Mouse (Mus musculus) forebrain, embryonic 16.5 days (tissue): ENCODE measurements around the gene Bcan. TPM values are rescaled to one million over a fixed set of nuclear protein-coding genes. Genes with fewer than 3 reads are reported as not detected.

ENCODE experiments used
- ATAC-seq: fragments of 200-750 bp; cut with Nextera tagmentation; 2 replicates; pipeline ENCODE4 v1.8.0; 2017; ENCODE audit warnings: mild to moderate bottlenecking, moderate library complexity
- H3K27ac ChIP-seq: fragments of 300-500 bp; sonication (generic); 2 replicates; pipeline ENCODE4 v1.5.1; 2014; ENCODE audit warnings: low read length, control low read depth
- H3K27me3 ChIP-seq: fragments of 300-500 bp; sonication (generic); replicated peaks from 2 replicates; pipeline ENCODE4 v1.6.1; 2014; ENCODE audit warnings: low read length; ENCODE audit not compliant: control insufficient read depth, insufficient read depth
- H3K36me3 ChIP-seq: fragments of 300-500 bp; sonication (generic); 2 replicates; pipeline ENCODE4 v1.6.1; 2014; ENCODE audit not compliant: control insufficient read depth, insufficient read depth
- H3K4me1 ChIP-seq: fragments of 300-500 bp; sonication (generic); replicated peaks from 2 replicates; pipeline ENCODE4 v1.6.1; 2014; ENCODE audit warnings: low read length; ENCODE audit not compliant: control insufficient read depth, insufficient read depth
- H3K4me2 ChIP-seq: fragments of 300-500 bp; sonication (generic); 2 replicates; pipeline ENCODE4 v1.6.1; 2014; ENCODE audit warnings: mild to moderate bottlenecking, low read length, control low read depth
- H3K4me3 ChIP-seq: fragments of 300-500 bp; sonication (generic); replicated peaks from 2 replicates; pipeline ENCODE4 v1.5.1; 2014; ENCODE audit warnings: mild to moderate bottlenecking, low read length, control low read depth
- H3K9ac ChIP-seq: fragments of 300-500 bp; sonication (generic); replicated peaks from 2 replicates; pipeline ENCODE4 v1.6.1; 2014; ENCODE audit warnings: low read depth, low read length, control low read depth
- H3K9me3 ChIP-seq: fragments of 300-500 bp; sonication (generic); 2 replicates; pipeline ENCODE4 v1.6.1; 2016; ENCODE audit warnings: low read length; ENCODE audit not compliant: control insufficient read depth
- WGBS: fragments of 180-500 bp; shearing (Covaris S2); extraction: QIAGEN DNeasy Blood & Tissue Kit; methylation state at CpG from one replicate; pipeline ENCODE4 v1.1.7; 2014; 5-methylcytosine and 5-hydroxymethylcytosine counted together
- polyA plus RNA-seq: library from polyadenylated mRNA; unstranded; fragments of >200 nt; fragmentation: Nextera tagmentation; extraction: Ambion mirVana; gene quantifications from 2 replicates; pipeline ENCODE4 v1.2.1, GENCODE M21; 2015

Bcan gene
- polyA plus RNA-seq, 1 experiment from 2014 or later = 43.6 TPM

GRCm38 (mm10) chr3:88023192-88024074, 23.4 kb upstream of the Bcan start:
- Histone ChIP-seq H3K27me3 (peaks cover 59% of the 10 kb centered on the region), H3K4me2 (peak overlapping the region; percentile 85), H3K9me3 (peaks cover 3% of the 10 kb centered on the region; the same call in 1 of the 2 replicates), H3K36me3 (no peaks in the 10 kb centered on the region), H3K4me3 (peak overlapping the region; percentile 53), H3K27ac (no peak overlapping the region), H3K4me1 (peaks cover 13% of the 10 kb centered on the region), H3K9ac (peak overlapping the region; percentile 40)
- ATAC-seq = peak; percentile 71
- WGBS = under 1% methylated on average over 80 of the region's 81 CpGs

- under 1% methylated on average over 66 of the region's 66 CpGs for WGBS
- ATAC-seq = peak; percentile 78
- Histone ChIP-seq H3K4me3 (peak overlapping the region; percentile 53), H3K4me2 (peak overlapping the region; percentile 85), H3K27ac (no peak overlapping the region), H3K27me3 (peaks cover 59% of the 10 kb centered on the region), H3K36me3 (no peaks in the 10 kb centered on the region), H3K9ac (peak overlapping the region; percentile 40), H3K9me3 (no peaks in the 10 kb centered on the region), H3K4me1 (peaks cover 13% of the 10 kb centered on the region)
These were observed 22.5 kb upstream of the Bcan start for GRCm38 (mm10) chr3:88022322-88023191.

- no peak overlapping the region for H3K9ac ChIP-seq
- 7% methylated on average over 6 of the region's 6 CpGs for WGBS
- no peak overlapping the region for H3K27ac ChIP-seq
- no peak overlapping the region for H3K4me2 ChIP-seq
- no peak overlapping the region for H3K4me3 ChIP-seq
- H3K9me3 ChIP-seq = no peaks in the 10 kb centered on the region
- no peaks in the 10 kb centered on the region for H3K36me3 ChIP-seq
- no peaks in the 10 kb centered on the region for H3K4me1 ChIP-seq
- ATAC-seq = no peak
- 0 out of 2 replicates have a peak, but pooled peaks cover 4% of the 10 kb centered on the region for H3K27me3 ChIP-seq
These were observed 10.7 kb upstream of the Bcan start for GRCm38 (mm10) chr3:88010634-88011265.

GRCm38 (mm10) chr3:88005822-88006786, 6.1 kb upstream of the Bcan start:
- no peak overlapping the region for H3K9ac ChIP-seq
- H3K27me3 ChIP-seq = peaks cover 19% of the 10 kb centered on the region
- H3K4me1 ChIP-seq = peaks cover 10% of the 10 kb centered on the region
- no peak for ATAC-seq
- no peak overlapping the region for H3K4me2 ChIP-seq
- 83% methylated on average over 18 of the region's 18 CpGs for WGBS
- H3K36me3 ChIP-seq = no peaks in the 10 kb centered on the region
- H3K27ac ChIP-seq = no peak overlapping the region
- H3K9me3 ChIP-seq = no peaks in the 10 kb centered on the region
- H3K4me3 ChIP-seq = no peak overlapping the region

GRCm38 (mm10) chr3:88002291-88002976, 2.4 kb upstream of the Bcan start:
- peak; percentile 29 for ATAC-seq
- Histone ChIP-seq H3K4me2 (no peak overlapping the region), H3K27me3 (peaks cover 45% of the 10 kb centered on the region), H3K36me3 (no peaks in the 10 kb centered on the region), H3K9me3 (no peaks in the 10 kb centered on the region), H3K4me1 (peaks cover 35% of the 10 kb centered on the region), H3K27ac (no peak overlapping the region; the same call in 1 of the 2 replicates), H3K4me3 (no peak overlapping the region), H3K9ac (no peak overlapping the region)
- 5% methylated on average over 17 of the region's 17 CpGs for WGBS

GRCm38 (mm10) chr3:88000816-88001595, 976 bp upstream of the Bcan start:
- Histone ChIP-seq H3K4me2 (peak overlapping the region; percentile 89), H3K4me3 (no peak overlapping the region; the same call in 1 of the 2 replicates), H3K9me3 (no peaks in the 10 kb centered on the region), H3K9ac (no peak overlapping the region), H3K27me3 (peaks cover 56% of the 10 kb centered on the region), H3K27ac (no peak overlapping the region), H3K36me3 (no peaks in the 10 kb centered on the region), H3K4me1 (peaks cover 44% of the 10 kb centered on the region)
- ATAC-seq = no peak
- WGBS = 13% methylated on average over 11 of the region's 11 CpGs

- Histone ChIP-seq H3K27ac (no peak overlapping the region), H3K4me1 (peaks cover 44% of the 10 kb centered on the region)
- peak; percentile 16; the same call in 1 of the 2 replicates for ATAC-seq
These were observed 661 bp downstream of the Bcan start for GRCm38 (mm10) chr3:87999243-87999895.

More at GRCm38 (mm10) chr3:87999243-87999895, 661 bp downstream of the Bcan start:
- Histone ChIP-seq H3K27me3 (peaks cover 71% of the 10 kb centered on the region), H3K4me3 (peak overlapping the region; percentile 58), H3K9me3 (no peaks in the 10 kb centered on the region), H3K4me2 (peak overlapping the region; percentile 89), H3K36me3 (no peaks in the 10 kb centered on the region), H3K9ac (peak overlapping the region; percentile 42)
- WGBS = under 1% methylated on average over 36 of the region's 38 CpGs
